In genomic region chr19:59697628-59698027, GRCm38 (mm10) we compare ENCODE assay signal across 10 mouse cellular contexts.
DNase-seq lines count a peak whose midpoint lies in the region; ATAC-seq and TF ChIP-seq lines count a peak whose summit lies in the region.
"Had no signal": no experiment of that assay in that cellular context is flagged by ENCODE, and none has a peak within 500 bp of the region (broad histone marks: within the 10 kb centered on the region; RNA-seq: fewer than 3 reads in every experiment).

No protein-coding gene starts in this region.

- no peak for TF ChIP-seq POLR2A in cerebellum, adult 2 months (IDR thresholded peaks at IDR 0.05; ENCODE audit: borderline replicate concordance, insufficient read depth, low read length)

- 47% methylated on average over 5 of the region's 5 CpGs for WGBS in hindbrain, embryonic 15.5 days
- WGBS in hindbrain, embryonic 10.5 days = 60% methylated on average over 5 of the region's 5 CpGs
- WGBS in cerebellum, adult 2 months = 8% methylated on average over 5 of the region's 5 CpGs

- H3K9me3 ChIP-seq in hindbrain, embryonic 15.5 days = no peaks in the 10 kb centered on the region
- no peaks in the 10 kb centered on the region for H3K9me3 ChIP-seq in hindbrain, embryonic 10.5 days
- H3K9me3 ChIP-seq: limb, embryonic 15.5 days had no signal

- no peak overlapping the region for H3K9ac ChIP-seq in hindbrain, embryonic 15.5 days
- H3K9ac ChIP-seq: limb, embryonic 15.5 days had no signal

- no peak overlapping the region for H3K4me3 ChIP-seq in hindbrain, embryonic 15.5 days
- no peak overlapping the region for H3K4me3 ChIP-seq in hindbrain, embryonic 10.5 days
- H3K4me3 ChIP-seq in cerebellum, adult 2 months (replicated peaks; ENCODE audit: insufficient read depth, low read depth, low read length) = no peak overlapping the region
- H3K4me3 ChIP-seq: limb, embryonic 15.5 days; myocyte had no signal

- no peak overlapping the region for H3K4me2 ChIP-seq in hindbrain, embryonic 15.5 days
- H3K4me2 ChIP-seq: limb, embryonic 15.5 days had no signal

- no peaks in the 10 kb centered on the region for H3K4me1 ChIP-seq in hindbrain, embryonic 15.5 days (replicated peaks)
- H3K4me1 ChIP-seq in hindbrain, embryonic 10.5 days (replicated peaks) = no peaks in the 10 kb centered on the region
- no peaks in the 10 kb centered on the region for H3K4me1 ChIP-seq in cerebellum, adult 2 months (ENCODE audit: control insufficient read depth, insufficient read depth, low read length)
- H3K4me1 ChIP-seq: limb, embryonic 15.5 days had no signal

- no peak for TF ChIP-seq CTCF in cerebellum, adult 2 months (IDR thresholded peaks at IDR 0.05; ENCODE audit: borderline replicate concordance, insufficient read depth, low read depth, low read length)

- peak; percentile 79 for ATAC-seq in hindbrain, embryonic 15.5 days (ENCODE audit: low FRiP score, low read depth)

- H3K27me3 ChIP-seq in hindbrain, embryonic 15.5 days = no peaks in the 10 kb centered on the region
- peaks cover 6% of the 10 kb centered on the region; the same call in 1 of the 2 replicates for H3K27me3 ChIP-seq in hindbrain, embryonic 10.5 days (ENCODE audit: insufficient read depth, poor library complexity, severe bottlenecking)
- no peaks in the 10 kb centered on the region for H3K27me3 ChIP-seq in cerebellum, adult 2 months (ENCODE audit: control insufficient read depth, insufficient read depth, low read length)

- no peaks in the 10 kb centered on the region for H3K36me3 ChIP-seq in hindbrain, embryonic 15.5 days
- H3K36me3 ChIP-seq in hindbrain, embryonic 10.5 days = no peaks in the 10 kb centered on the region
- H3K36me3 ChIP-seq: limb, embryonic 15.5 days had no signal

- H3K27ac ChIP-seq in hindbrain, embryonic 15.5 days (replicated peaks) = no peak overlapping the region
- no peak overlapping the region for H3K27ac ChIP-seq in hindbrain, embryonic 10.5 days
- H3K27ac ChIP-seq in cerebellum, adult 2 months (ENCODE audit: insufficient read depth, low read length) = no peak overlapping the region
- H3K27ac ChIP-seq: limb, embryonic 15.5 days had no signal

- no peak for DNase-seq in hindbrain, embryonic 10.5 days (ENCODE audit: low spot score)
- peak; percentile 67 for DNase-seq in kidney, adult 11 months
- peak; percentile 31 to 48 for DNase-seq in layer of hippocampus, postnatal 36 days
- DNase-seq in right cerebral cortex, postnatal 36 days (ENCODE audit: low spot score in 2 of 2) = peak; percentile 12 to 16
- DNase-seq in cerebellum, adult 2 months = no peak
- no peak for DNase-seq in lung, postnatal 36 days
- no peak for DNase-seq in spleen, postnatal 14 days (ENCODE audit: low spot score in 2 of 2)

Comparison
In these comparisons a context has a peak if more than half of its experiments do, and no peak if none do; other contexts are left out.
1. DNase-seq: peak in kidney, adult 11 months (single experiment), layer of hippocampus, postnatal 36 days (2 of 2) and right cerebral cortex, postnatal 36 days (2 of 2); none in hindbrain, embryonic 10.5 days (single experiment), cerebellum, adult 2 months (0 of 2), lung, postnatal 36 days (single experiment) and spleen, postnatal 14 days (0 of 2).